Mouse (Mus musculus): Measurements from ENCODE around the gene Kxd1.

GRCm38 (mm10) chr8:70507027-70507393, 20.7 kb downstream of the Kxd1 start:
- TF ChIP-seq CTCF (conservative IDR thresholded peaks at IDR 0.05; ENCODE audit: low read length) (no peak), POU5F1 (IDR thresholded peaks at IDR 0.05; ENCODE audit: borderline replicate concordance, low read length) (no peak), NANOG (IDR thresholded peaks at IDR 0.05; ENCODE audit: borderline replicate concordance, low read length) (no peak)
